Mouse (Mus musculus): ENCODE results near the gene Actn1. TPM values are rescaled to one million over a fixed set of nuclear protein-coding genes. Genes with fewer than 3 reads are reported as not detected.
A peak's percentile ranks its signal among the peaks of the same experiment; 100 is the strongest.

Actn1 gene
- total and polyA plus RNA-seq, 2 experiments from 2014 or later = 15.7 to 85.3 TPM

GRCm38 (mm10) chr12:80181831-80182230 lies 78.3 kb downstream of the Actn1 start:
- H3K4me2 ChIP-seq (ENCODE audit: low read depth, low read length) = no peak overlapping the region
- no peak overlapping the region for H3K27ac ChIP-seq (ENCODE audit: low read depth)
- ATAC-seq (ENCODE audit: insufficient read depth, low read depth) = no peak
- H3K9me3 ChIP-seq (replicated peaks; ENCODE audit: control insufficient read depth, low read length) = no peaks in the 10 kb centered on the region
- H3K36me3 ChIP-seq (replicated peaks; ENCODE audit: control insufficient read depth, insufficient read depth, low read length) = peaks cover 89% of the 10 kb centered on the region
- no peak for TF ChIP-seq EP300 (IDR thresholded peaks at IDR 0.05; ENCODE audit: low read depth)
- no peak for TF ChIP-seq CTCF (IDR thresholded peaks at IDR 0.05; ENCODE audit: low read depth)
- no peaks in the 10 kb centered on the region for H3K4me1 ChIP-seq (ENCODE audit: control insufficient read depth, insufficient read depth)
- no peak overlapping the region for H3K4me3 ChIP-seq (ENCODE audit: low read depth, low read length)
- no peaks in the 10 kb centered on the region for H3K27me3 ChIP-seq (ENCODE audit: control insufficient read depth, insufficient read depth, low read length)
- no peak overlapping the region for H3K9ac ChIP-seq (replicated peaks; ENCODE audit: low read depth, low read length)
- DNase-seq (ENCODE audit: low spot score) = no peak
- 91% methylated on average over 2 of the region's 2 CpGs for WGBS

DNA sequence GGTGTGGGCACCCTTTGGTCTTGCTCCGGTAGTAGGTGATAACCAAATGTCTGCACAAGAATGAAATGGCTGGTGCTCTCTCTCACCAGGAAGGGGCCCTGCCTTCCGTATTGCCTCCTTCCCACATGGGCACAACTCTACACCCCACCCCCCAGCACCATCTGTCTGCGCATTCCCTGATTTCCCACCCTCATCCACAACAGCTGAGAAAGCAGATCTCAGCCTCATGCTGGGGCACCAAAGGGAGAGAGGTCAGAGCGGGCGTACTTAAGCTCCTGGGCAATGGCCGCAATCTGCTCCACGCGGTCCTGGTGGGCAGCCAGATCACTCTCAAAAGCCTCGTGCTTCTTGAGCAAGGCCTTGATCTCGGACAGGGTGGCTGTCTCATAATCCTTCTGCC lies 82.1 kb downstream of the Actn1 start:
- no peaks in the 10 kb centered on the region for H3K9me3 ChIP-seq (replicated peaks; ENCODE audit: control insufficient read depth, low read length)
- no peak overlapping the region for H3K4me3 ChIP-seq (ENCODE audit: low read depth, low read length)
- 81% methylated on average over 10 of the region's 10 CpGs for WGBS
- H3K36me3 ChIP-seq (replicated peaks; ENCODE audit: control insufficient read depth, insufficient read depth, low read length) = peaks cover 90% of the 10 kb centered on the region
- ATAC-seq (ENCODE audit: insufficient read depth, low read depth) (no peak), DNase-seq (ENCODE audit: low spot score) (no peak)
- TF ChIP-seq CTCF (IDR thresholded peaks at IDR 0.05; ENCODE audit: low read depth) (no peak), EP300 (IDR thresholded peaks at IDR 0.05; ENCODE audit: low read depth) (no peak)
- H3K4me1 ChIP-seq (ENCODE audit: control insufficient read depth, insufficient read depth) = no peaks in the 10 kb centered on the region
- no peaks in the 10 kb centered on the region for H3K27me3 ChIP-seq (ENCODE audit: control insufficient read depth, insufficient read depth, low read length)
- H3K4me2 ChIP-seq (ENCODE audit: low read depth, low read length) = no peak overlapping the region
- no peak overlapping the region for H3K27ac ChIP-seq (ENCODE audit: low read depth)
- no peak overlapping the region for H3K9ac ChIP-seq (replicated peaks; ENCODE audit: low read depth, low read length)

DNA sequence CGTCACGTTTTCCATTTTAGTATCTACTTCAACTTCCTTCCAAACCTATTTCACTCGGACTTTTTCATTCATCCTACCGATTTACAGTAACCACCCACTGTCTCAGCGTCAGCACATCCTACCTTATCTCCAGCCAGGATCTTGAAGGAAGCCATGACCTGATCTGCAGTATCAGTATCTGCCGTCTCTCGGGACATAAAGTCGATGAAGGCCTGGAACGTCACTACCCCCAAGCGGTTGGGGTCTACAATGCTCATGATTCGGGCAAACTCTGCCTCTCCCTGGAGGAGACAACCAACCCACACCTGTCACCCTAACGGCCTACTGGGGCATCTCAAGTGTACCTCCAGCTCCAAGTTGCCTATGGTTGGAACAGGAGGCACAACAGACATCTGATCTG lies 91.4 kb downstream of the Actn1 start:
- TF ChIP-seq CTCF (IDR thresholded peaks at IDR 0.05; ENCODE audit: low read depth) = no peak
- no peak overlapping the region for H3K9ac ChIP-seq (replicated peaks; ENCODE audit: low read depth, low read length)
- H3K36me3 ChIP-seq (replicated peaks; ENCODE audit: control insufficient read depth, insufficient read depth, low read length) = peaks cover 61% of the 10 kb centered on the region
- WGBS = 51% methylated on average over 12 of the region's 12 CpGs
- H3K4me3 ChIP-seq (ENCODE audit: low read depth, low read length) = peak overlapping the region; percentile 63
- H3K4me1 ChIP-seq (ENCODE audit: control insufficient read depth, insufficient read depth) = no peaks in the 10 kb centered on the region
- H3K9me3 ChIP-seq (replicated peaks; ENCODE audit: control insufficient read depth, low read length) = no peaks in the 10 kb centered on the region
- DNase-seq (ENCODE audit: low spot score) (no peak), ATAC-seq (ENCODE audit: insufficient read depth, low read depth) (no peak)
- peak overlapping the region; percentile 54 for H3K4me2 ChIP-seq (ENCODE audit: low read depth, low read length)
- no peaks in the 10 kb centered on the region for H3K27me3 ChIP-seq (ENCODE audit: control insufficient read depth, insufficient read depth, low read length)
- peak overlapping the region; percentile 43; the same call in 1 of the 2 replicates for H3K27ac ChIP-seq (ENCODE audit: low read depth)

GRCm38 (mm10) chr12:80168178-80168686 lies 91.9 kb downstream of the Actn1 start:
- H3K4me1 ChIP-seq (ENCODE audit: control insufficient read depth, insufficient read depth) = no peaks in the 10 kb centered on the region
- H3K4me2 ChIP-seq (ENCODE audit: low read depth, low read length) = peak overlapping the region; percentile 54
- H3K9ac ChIP-seq (replicated peaks; ENCODE audit: low read depth, low read length) = peak overlapping the region; percentile 16; the same call in 1 of the 2 replicates
- no peaks in the 10 kb centered on the region for H3K9me3 ChIP-seq (replicated peaks; ENCODE audit: control insufficient read depth, low read length)
- peak; percentile 82 for ATAC-seq (ENCODE audit: insufficient read depth, low read depth)
- no peaks in the 10 kb centered on the region for H3K27me3 ChIP-seq (ENCODE audit: control insufficient read depth, insufficient read depth, low read length)
- peaks cover 56% of the 10 kb centered on the region for H3K36me3 ChIP-seq (replicated peaks; ENCODE audit: control insufficient read depth, insufficient read depth, low read length)
- TF ChIP-seq EP300 (IDR thresholded peaks at IDR 0.05; ENCODE audit: low read depth) (no peak), CTCF (IDR thresholded peaks at IDR 0.05; ENCODE audit: low read depth) (no peak)
- DNase-seq (ENCODE audit: low spot score) = peak; percentile 85
- peak overlapping the region; percentile 87 for H3K27ac ChIP-seq (ENCODE audit: low read depth)
- H3K4me3 ChIP-seq (ENCODE audit: low read depth, low read length) = peak overlapping the region; percentile 63
- 20% methylated on average over 35 of the region's 35 CpGs for WGBS

DNA sequence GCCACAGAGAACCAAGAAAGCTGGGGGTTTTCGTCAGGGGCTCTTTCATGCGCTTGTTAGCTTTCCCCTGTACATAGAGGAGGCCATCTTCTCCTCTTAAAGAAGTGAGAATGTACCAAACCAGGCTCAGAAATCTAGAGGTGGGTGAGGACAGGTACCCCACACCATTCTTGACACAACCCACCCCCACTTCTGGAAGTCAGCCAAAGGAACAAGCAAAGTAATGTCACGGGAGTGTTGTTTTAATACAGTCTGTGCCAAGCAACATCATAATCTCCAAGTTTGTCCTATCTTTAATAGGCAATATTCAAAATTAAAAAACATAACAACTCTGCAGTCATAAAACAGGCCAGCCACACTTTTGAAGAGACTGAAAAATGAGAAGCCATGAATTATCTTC lies 92.8 kb downstream of the Actn1 start:
- Histone ChIP-seq H3K27ac (ENCODE audit: low read depth) (no peak overlapping the region), H3K4me2 (ENCODE audit: low read depth, low read length) (no peak overlapping the region), H3K9me3 (replicated peaks; ENCODE audit: control insufficient read depth, low read length) (no peaks in the 10 kb centered on the region), H3K27me3 (ENCODE audit: control insufficient read depth, insufficient read depth, low read length) (no peaks in the 10 kb centered on the region), H3K4me3 (ENCODE audit: low read depth, low read length) (no peak overlapping the region), H3K4me1 (ENCODE audit: control insufficient read depth, insufficient read depth) (no peaks in the 10 kb centered on the region), H3K9ac (replicated peaks; ENCODE audit: low read depth, low read length) (no peak overlapping the region), H3K36me3 (replicated peaks; ENCODE audit: control insufficient read depth, insufficient read depth, low read length) (peaks cover 46% of the 10 kb centered on the region)
- 77% methylated on average over 3 of the region's 3 CpGs for WGBS
- no peak for TF ChIP-seq CTCF (IDR thresholded peaks at IDR 0.05; ENCODE audit: low read depth)
- TF ChIP-seq EP300 (IDR thresholded peaks at IDR 0.05; ENCODE audit: low read depth) = no peak
- ATAC-seq (ENCODE audit: insufficient read depth, low read depth) (no peak), DNase-seq (ENCODE audit: low spot score) (no peak)

- Histone ChIP-seq H3K4me1 (ENCODE audit: control insufficient read depth, insufficient read depth) (no peaks in the 10 kb centered on the region), H3K36me3 (replicated peaks; ENCODE audit: control insufficient read depth, insufficient read depth, low read length) (peaks cover 40% of the 10 kb centered on the region), H3K27ac (ENCODE audit: low read depth) (no peak overlapping the region), H3K4me3 (ENCODE audit: low read depth, low read length) (no peak overlapping the region), H3K4me2 (ENCODE audit: low read depth, low read length) (no peak overlapping the region), H3K9me3 (replicated peaks; ENCODE audit: control insufficient read depth, low read length) (no peaks in the 10 kb centered on the region), H3K9ac (replicated peaks; ENCODE audit: low read depth, low read length) (no peak overlapping the region), H3K27me3 (ENCODE audit: control insufficient read depth, insufficient read depth, low read length) (no peaks in the 10 kb centered on the region)
- ATAC-seq (ENCODE audit: insufficient read depth, low read depth) (no peak), DNase-seq (ENCODE audit: low spot score) (no peak)
- 67% methylated on average over 4 of the region's 4 CpGs for WGBS
- no peak for TF ChIP-seq EP300 (IDR thresholded peaks at IDR 0.05; ENCODE audit: low read depth)
- TF ChIP-seq CTCF (IDR thresholded peaks at IDR 0.05; ENCODE audit: low read depth) = no peak
These were observed 93.5 kb downstream of the Actn1 start for GRCm38 (mm10) chr12:80166651-80167050.

All from heart, postnatal 0 days (tissue).